Mouse (Mus musculus): ENCODE data around the gene Olfr1426. TPM values are rescaled to one million over a fixed set of nuclear protein-coding genes. Genes with fewer than 3 reads are reported as not detected.

Olfr1426 gene
- polyA plus RNA-seq, 1 experiment from 2014 or later, result not detected

DNA sequence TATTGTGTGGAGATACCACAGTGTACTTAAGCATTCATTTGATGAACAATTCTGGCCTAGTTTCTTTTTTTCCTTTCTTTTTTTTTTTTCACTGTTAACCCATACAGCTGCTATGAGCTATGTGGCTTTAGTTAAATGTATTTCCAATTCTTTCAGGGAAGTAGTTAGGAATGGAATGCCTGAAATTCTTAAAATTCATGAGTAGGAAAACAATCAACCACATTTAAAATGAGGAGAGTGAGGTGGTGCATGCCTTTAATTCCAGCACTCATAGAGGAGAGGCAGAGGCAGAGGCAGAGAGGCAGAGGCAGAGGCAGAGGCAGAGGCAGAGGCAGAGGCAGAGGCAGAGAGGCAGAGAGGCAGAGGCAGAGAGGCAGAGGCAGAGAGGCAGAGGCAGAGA is 54.1 kb downstream of the Olfr1426 start:
- Histone ChIP-seq H3K4me3 (no peak overlapping the region), H3K4me1 (no peaks in the 10 kb centered on the region), H3K36me3 (replicated peaks) (no peaks in the 10 kb centered on the region), H3K9me3 (no peaks in the 10 kb centered on the region), H3K27ac (no peak overlapping the region), H3K27me3 (ENCODE audit: poor library complexity, severe bottlenecking) (no peaks in the 10 kb centered on the region)
- DNase-seq (ENCODE audit: extremely low spot score, low spot score), result no peak

Other genes with a start within 250 kb of the Olfr1426 start
- gene Olfr1418, start 230.9 kb downstream of the Olfr1426 start, polyA plus RNA-seq (2016; fragmentation: Nextera tagmentation; extraction: Ambion mirVana), result not detected in 2 replicates
- gene Olfr1419, start 216.9 kb downstream of the Olfr1426 start, polyA plus RNA-seq (2016; fragmentation: Nextera tagmentation; extraction: Ambion mirVana), result not detected in 2 replicates
- gene Olfr1420, start 205.4 kb downstream of the Olfr1426 start, polyA plus RNA-seq (2016; fragmentation: Nextera tagmentation; extraction: Ambion mirVana), result not detected in 2 replicates
- gene Patl1, start 179.6 kb downstream of the Olfr1426 start, polyA plus RNA-seq (2016; fragmentation: Nextera tagmentation; extraction: Ambion mirVana), result 22.6 and 24.5 TPM in 2 replicates
- 3.2 and 3.3 TPM in 2 replicates for gene Osbp, start 126.1 kb downstream of the Olfr1426 start, polyA plus RNA-seq (2016; fragmentation: Nextera tagmentation; extraction: Ambion mirVana)
- gene Olfr1423, start 50.7 kb downstream of the Olfr1426 start, polyA plus RNA-seq (2016; fragmentation: Nextera tagmentation; extraction: Ambion mirVana), result 0.04 TPM in 2 replicates
- not detected in 2 replicates for gene Olfr1424, start 29.3 kb downstream of the Olfr1426 start, polyA plus RNA-seq (2016; fragmentation: Nextera tagmentation; extraction: Ambion mirVana)
- not detected in 2 replicates for gene Olfr1425, start 14.3 kb downstream of the Olfr1426 start, polyA plus RNA-seq (2016; fragmentation: Nextera tagmentation; extraction: Ambion mirVana)
- gene Olfr1427, start 11.3 kb upstream of the Olfr1426 start, polyA plus RNA-seq (2016; fragmentation: Nextera tagmentation; extraction: Ambion mirVana), result not detected in 2 replicates
- gene Olfr1428, start 23.9 kb upstream of the Olfr1426 start, polyA plus RNA-seq (2016; fragmentation: Nextera tagmentation; extraction: Ambion mirVana), result not detected in 2 replicates
- gene Olfr76, start 31.2 kb upstream of the Olfr1426 start, polyA plus RNA-seq (2016; fragmentation: Nextera tagmentation; extraction: Ambion mirVana), result not detected in 2 replicates
- not detected in 2 replicates for gene Olfr1555-ps1, start 78.1 kb upstream of the Olfr1426 start, polyA plus RNA-seq (2016; fragmentation: Nextera tagmentation; extraction: Ambion mirVana)
- gene Olfr1431, start 108.6 kb upstream of the Olfr1426 start, polyA plus RNA-seq (2016; fragmentation: Nextera tagmentation; extraction: Ambion mirVana), result not detected in 2 replicates
- gene Olfr1432, start 140.6 kb upstream of the Olfr1426 start, polyA plus RNA-seq (2016; fragmentation: Nextera tagmentation; extraction: Ambion mirVana), result not detected in 2 replicates
- not detected in 2 replicates for gene Olfr262, start 149.6 kb upstream of the Olfr1426 start, polyA plus RNA-seq (2016; fragmentation: Nextera tagmentation; extraction: Ambion mirVana)
- gene Olfr235, start 169.0 kb upstream of the Olfr1426 start, polyA plus RNA-seq (2016; fragmentation: Nextera tagmentation; extraction: Ambion mirVana), result not detected in 2 replicates
- gene Olfr1434, start 187.8 kb upstream of the Olfr1426 start, polyA plus RNA-seq (2016; fragmentation: Nextera tagmentation; extraction: Ambion mirVana), result not detected in 2 replicates
- gene Olfr1436, start 207.1 kb upstream of the Olfr1426 start, polyA plus RNA-seq (2016; fragmentation: Nextera tagmentation; extraction: Ambion mirVana), result not detected in 2 replicates
- gene Olfr1437, start 233.1 kb upstream of the Olfr1426 start, polyA plus RNA-seq (2016; fragmentation: Nextera tagmentation; extraction: Ambion mirVana), result not detected in 2 replicates
- gene Olfr1438-ps1, start 243.9 kb upstream of the Olfr1426 start, polyA plus RNA-seq (2016; fragmentation: Nextera tagmentation; extraction: Ambion mirVana), result not detected in 2 replicates